Mouse (Mus musculus): ENCODE data around the gene Rnf130.
"Not testable (repeated sequence)": the region's sequence is repeated elsewhere in the genome, so short reads cannot be mapped to it uniquely, and the experiment has no call there.

Rnf130 gene

DNA sequence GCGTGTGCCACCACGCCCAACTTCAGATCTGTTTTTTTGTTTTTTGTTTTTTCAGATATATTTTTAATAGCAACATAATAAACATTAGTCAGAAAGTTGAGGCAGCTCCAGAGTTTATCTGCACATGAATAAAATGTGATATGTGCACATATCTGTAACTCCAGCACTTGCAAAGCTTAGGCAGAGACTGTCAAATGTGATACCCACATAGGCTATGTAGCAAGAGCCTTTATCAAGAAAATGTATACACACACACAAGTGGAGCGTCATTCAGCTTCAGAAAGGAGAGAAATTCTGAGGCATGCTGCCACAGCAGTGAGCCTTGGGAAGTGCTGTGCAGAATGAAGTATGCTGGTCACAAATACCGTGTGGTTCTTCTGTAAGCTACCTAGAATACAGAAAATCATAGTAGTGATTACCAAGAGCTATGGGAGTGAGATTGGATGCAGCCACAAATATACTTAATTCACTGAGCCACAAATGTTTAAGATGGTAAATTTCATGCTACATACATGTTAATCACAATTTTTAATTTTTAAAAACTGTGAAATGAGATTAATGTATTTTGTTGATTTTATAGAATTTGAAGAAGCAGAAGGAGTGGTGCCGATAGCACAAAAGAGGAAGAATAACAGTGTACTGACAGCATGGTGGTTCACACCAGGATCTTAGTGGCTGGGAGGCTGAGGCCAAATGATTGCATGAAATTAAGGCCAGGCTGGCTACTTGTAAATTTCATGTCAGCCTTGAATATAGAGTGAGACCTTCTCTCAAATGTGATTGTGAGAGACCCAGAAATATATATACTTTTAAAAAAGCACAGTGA lies 56.4 kb downstream of the Rnf130 start:
- no peak for DNase-seq (ENCODE audit: low read depth, low spot score)

- DNase-seq (ENCODE audit: low read depth, low spot score): no peak
Measured at GRCm38 (mm10) chr11:50086211-50086610, 61.1 kb downstream of the Rnf130 start.

DNA sequence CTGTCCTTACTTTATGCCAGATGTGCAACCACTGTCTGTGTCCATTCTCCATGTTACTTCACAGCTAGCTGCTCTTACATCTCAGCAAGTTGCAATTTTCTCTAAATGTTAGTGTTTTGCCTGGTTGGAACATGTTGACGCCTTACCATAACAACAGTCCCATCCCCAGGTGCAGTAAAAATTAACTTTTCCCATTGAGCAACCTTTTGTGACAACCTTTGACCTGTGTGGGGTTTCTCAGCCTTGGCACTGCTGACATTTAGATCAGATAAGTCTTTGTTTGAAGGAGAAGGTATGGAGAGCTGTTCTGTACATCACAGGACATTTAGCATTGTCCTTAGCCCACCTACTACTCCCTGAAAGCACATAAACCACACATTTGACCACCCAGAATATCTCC lies 64.7 kb downstream of the Rnf130 start:
- DNase-seq (ENCODE audit: low read depth, low spot score): no peak

- no peak for DNase-seq (ENCODE audit: low read depth, low spot score)
Measured at GRCm38 (mm10) chr11:50090982-50091675, 66.0 kb downstream of the Rnf130 start.

DNA sequence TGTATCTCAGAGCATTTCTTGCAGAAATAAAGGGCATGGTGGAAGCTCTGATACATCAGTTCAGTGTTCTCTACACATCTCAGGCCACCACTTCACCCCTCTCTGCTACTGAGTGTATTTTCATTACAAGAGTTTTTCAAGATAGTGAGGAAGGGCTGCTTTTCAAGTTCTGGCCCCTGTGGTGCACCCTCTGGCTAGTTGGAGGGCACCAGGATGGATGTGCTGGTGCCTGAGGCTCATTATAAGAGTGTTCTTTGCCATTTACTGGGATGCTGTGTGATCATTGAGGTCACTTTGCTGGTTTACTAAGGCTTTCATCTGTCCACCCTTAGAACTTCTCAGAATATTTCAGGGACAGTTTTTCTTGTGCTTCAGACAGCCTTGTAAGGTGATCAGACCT lies 66.5 kb downstream of the Rnf130 start:
- no peak for DNase-seq (ENCODE audit: low read depth, low spot score)

DNA sequence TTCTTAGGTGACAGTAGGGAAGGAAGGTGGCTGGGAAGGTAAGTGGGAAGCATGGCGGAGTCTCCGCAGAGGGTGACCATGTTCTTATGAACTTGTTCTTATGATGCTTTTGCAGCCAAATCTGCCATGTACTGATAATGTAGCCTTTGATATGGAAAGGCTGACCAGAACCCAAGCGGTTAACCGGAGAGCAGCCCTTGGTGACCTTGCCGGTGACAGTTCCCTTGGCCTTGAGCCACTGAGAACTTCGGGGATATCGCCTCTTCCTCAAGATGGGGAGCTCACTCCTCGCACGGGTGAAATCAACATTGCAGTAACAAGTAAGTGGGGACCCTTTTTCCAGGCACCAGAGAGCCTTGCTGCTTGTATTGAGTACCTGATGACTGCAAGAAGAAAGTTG lies 70.5 kb downstream of the Rnf130 start:
- DNase-seq (ENCODE audit: low read depth, low spot score): no peak

GRCm38 (mm10) chr11:50097091-50097490 lies 71.9 kb downstream of the Rnf130 start:
- DNase-seq (ENCODE audit: low read depth, low spot score): no peak

DNA sequence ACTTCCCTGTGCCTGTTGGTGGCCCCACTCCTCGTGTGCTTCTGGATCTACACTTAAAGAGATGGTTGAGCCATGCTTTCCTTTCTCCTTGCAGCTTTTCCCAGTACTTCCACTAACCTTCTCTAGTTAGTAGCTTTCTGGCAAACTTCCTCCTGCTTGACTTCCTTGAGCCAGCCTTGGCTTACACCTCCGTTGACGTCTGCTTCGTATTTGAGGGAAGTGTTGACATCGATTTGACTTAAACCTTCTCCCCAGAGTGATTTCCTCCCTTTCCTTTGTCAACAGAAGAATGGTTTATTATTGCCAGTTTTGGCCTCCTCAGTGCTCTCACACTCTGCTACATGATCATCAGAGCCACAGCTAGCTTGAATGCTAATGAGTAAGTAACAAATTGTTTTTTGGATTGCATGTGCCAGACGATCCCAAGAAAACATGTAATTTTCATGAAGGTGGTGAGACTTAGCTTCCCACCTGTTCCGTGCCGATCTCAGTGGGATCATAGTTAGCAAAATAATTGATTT lies 73.9 kb downstream of the Rnf130 start:
- no peak for DNase-seq (ENCODE audit: low read depth, low spot score)

DNA sequence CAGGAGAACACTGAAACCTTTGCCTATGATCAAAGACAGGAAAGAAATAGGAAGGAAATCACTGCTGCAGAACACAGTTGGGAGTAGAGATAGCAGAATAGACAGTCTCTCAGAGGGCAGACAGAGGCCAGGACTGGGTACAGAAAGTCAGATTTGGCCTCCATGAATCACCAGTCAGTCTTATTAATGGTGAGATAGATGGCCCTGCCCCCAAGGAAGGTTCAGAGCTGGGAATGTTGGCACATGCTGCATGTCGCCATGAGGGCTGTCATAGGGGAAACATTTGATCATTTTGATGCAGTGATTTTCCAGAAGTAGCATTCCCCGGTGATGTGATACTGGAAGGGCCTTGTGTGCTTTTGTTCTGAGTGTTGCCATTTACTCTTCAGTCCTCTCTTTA lies 74.5 kb downstream of the Rnf130 start:
- no peak for DNase-seq (ENCODE audit: low read depth, low spot score)

GRCm38 (mm10) chr11:50100548-50101307 lies 75.6 kb downstream of the Rnf130 start:
- no peak for DNase-seq (ENCODE audit: low read depth, low spot score)

DNA sequence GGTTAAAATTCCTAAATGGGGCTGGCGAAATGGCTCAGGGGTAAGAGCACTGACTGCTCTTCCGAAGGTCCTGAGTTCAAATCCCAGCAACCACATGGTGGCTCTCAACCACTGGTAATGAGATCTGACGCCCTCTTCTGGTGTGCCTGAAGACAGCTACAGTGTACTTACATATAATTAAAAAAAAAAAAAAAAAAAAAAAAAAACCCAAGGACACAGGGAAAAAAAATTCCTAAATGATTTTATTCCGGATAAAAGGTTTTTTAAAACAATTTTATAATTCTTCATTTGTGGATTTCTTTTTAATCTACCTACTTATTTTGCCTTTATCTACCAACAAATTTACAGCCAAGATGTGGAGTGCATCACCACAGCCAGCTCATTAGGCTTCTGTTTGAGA lies 76.8 kb downstream of the Rnf130 start:
- DNase-seq (ENCODE audit: low read depth, low spot score): not testable (repeated sequence)

GRCm38 (mm10) chr11:50104016-50104415 lies 78.9 kb downstream of the Rnf130 start:
- no peak for DNase-seq (ENCODE audit: low read depth, low spot score)

- DNase-seq (ENCODE audit: low read depth, low spot score): no peak
Measured at GRCm38 (mm10) chr11:50105237-50105636, 80.1 kb downstream of the Rnf130 start.

DNA sequence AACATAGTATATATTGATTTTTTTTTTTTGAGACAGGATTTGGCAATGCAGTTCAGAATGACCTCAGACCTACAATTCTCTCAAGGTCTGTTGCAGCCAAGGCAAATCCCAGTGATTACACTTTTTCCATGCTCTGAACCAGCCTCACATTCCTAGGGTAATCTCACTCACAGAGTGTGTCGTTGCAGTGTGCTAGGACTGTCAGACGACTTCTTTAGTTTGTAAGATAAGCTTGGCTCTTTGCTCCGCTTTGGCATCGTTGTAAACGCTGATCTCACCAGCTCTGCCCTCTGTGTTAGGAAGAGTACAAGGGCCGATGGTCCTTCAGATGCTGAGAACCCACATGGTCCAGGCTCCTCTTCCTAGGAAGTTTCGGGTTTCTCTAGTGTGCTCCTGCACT lies 80.9 kb downstream of the Rnf130 start:
- DNase-seq (ENCODE audit: low read depth, low spot score): no peak

- no peak for DNase-seq (ENCODE audit: low read depth, low spot score)
Measured at GRCm38 (mm10) chr11:50108823-50109244, 83.7 kb downstream of the Rnf130 start.

- peak; percentile 78 for DNase-seq (ENCODE audit: low read depth, low spot score)
Measured at GRCm38 (mm10) chr11:50114329-50114728, 89.2 kb downstream of the Rnf130 start.

DNA sequence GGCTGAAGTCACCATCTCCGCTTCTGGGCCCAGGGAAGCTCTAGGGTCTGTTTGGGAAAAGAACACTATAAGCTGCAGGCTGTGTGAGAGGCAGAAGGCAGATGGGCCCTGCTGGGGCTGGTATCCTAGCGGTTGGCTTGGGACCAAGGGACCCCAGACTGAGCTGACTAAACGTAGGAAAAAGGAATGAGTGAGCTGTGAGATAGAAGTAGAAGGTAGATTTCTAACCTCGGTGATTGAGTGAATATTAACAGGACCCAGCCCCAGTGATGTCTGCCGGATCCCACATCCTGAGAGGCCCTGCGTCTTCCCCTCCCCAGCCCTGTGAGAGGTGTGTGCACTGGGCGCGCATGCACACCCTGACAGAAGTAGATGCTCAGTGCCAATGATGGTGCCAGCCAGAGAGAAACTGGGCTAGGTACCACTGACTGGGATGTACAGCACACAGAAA lies 97.5 kb downstream of the Rnf130 start:
- no peak for DNase-seq (ENCODE audit: low read depth, low spot score)

DNA sequence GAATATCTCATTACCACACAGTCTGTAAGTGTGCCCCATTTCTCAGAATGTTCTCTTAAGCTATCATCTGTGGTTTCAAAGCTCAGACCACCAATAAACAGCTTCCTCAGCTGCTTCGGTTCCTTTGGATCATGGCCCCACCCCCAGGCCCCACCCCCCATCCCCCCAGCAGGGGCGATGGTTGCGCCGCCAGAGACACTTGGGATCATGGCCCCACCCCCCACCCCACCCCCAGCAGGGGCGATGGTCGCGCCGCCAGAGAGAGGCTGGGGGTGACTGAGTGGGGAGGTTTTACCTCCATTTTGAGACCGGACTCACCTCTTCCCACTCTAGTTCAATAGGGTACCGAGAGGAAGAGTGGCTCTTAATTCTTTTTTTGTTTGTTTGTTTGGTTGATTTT lies 102.6 kb downstream of the Rnf130 start:
- no peak for DNase-seq (ENCODE audit: low read depth, low spot score)

DNA sequence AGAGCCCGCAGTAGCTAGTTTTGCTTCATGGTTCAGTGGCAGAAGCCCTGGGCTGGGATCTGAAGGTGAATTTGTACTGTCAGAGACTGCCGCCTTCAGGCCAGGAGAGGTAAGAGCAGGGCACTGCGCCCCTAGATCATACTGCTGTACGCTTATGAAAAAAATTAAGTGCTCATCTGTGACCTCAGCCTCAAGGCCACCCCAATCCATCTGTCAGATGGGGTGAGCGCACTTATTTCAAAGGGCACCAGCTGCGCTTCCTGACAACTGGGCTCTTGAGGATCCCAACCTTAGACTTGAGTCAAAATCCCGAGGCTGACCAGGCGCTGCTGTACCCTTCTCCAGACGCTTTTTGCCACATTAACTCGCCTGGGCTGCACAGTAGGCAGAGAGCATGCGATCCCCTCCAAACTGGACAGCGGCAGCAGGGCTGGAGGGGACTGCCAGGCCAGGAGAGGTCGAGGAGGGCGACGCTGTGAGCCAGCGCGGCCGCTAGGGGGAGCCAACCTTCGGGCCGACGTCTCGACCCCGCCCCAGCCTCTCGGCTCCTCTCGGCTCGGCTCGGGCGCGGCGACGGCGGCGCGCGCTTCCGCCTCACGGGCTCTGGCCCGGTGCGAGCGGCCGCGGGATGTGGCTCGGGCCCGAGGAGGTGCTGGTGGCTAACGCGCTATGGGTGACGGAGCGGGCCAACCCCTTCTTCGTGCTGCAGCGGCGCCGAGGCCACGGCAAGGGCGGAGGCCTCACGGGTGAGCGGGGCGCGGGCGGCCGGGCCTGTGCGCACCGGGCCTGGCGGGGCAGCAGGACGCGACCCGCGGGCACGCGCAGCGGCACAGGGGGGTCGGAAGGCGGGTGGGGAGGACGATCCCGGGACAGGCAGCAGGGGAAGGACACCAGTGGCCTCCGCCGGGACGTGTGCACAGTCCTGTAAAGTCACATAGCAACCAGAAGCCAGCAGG lies 105.9 kb downstream of the Rnf130 start, which contains the start of gene Tbc1d9b:
TSS of gene Tbc1d9b (plus strand) at position 586 of the 956 bp plus-strand sequence.
- peak; percentile 92 for DNase-seq (ENCODE audit: low read depth, low spot score)

- peak; percentile 9 for DNase-seq (ENCODE audit: low read depth, low spot score)
Measured at GRCm38 (mm10) chr11:50131801-50132201, 106.7 kb downstream of the Rnf130 start.

DNA sequence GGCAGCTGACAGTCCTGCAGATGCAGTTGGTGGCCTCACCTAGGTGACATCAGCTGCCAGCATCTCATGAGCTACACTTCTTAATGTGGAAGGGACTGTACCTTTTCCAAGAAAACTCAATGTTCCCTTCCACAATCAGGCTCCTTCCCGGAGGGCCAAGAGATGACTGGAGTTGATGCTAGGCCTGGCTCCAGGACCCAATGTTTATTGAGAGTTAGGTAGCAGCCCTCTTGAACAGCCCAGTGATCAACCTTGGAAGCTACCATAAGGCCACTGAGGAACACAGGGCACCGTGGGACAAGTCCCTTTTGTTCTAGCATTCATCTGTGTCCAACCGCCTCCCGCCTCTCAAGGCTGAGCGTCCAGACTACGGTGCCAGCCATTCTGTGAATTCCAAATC lies 107.1 kb downstream of the Rnf130 start:
- DNase-seq (ENCODE audit: low read depth, low spot score): no peak
